Mouse (Mus musculus) left cerebral cortex, postnatal 25 days (tissue): ENCODE data around the gene Ssbp3. TPM values are rescaled to one million over a fixed set of nuclear protein-coding genes. Genes with fewer than 3 reads are reported as not detected.

ENCODE experiments used
- DNase-seq, 2 experiments: peaks; one replicate each; pipeline ENCODE4 v3.0.0; 2022; ENCODE audit warnings: low spot score in 2 of 2, mixed read lengths in 1 of 2
- intact Hi-C: fragments of 180-260 bp; cut with DNase I; formaldehyde crosslinking; loops from one replicate; pipeline ENCODE4 v1.15.1; 2025
- total RNA-seq, 2 experiments: library from RNA; stranded (reverse); gene quantifications; 2 replicates each; pipeline ENCODE4 v1.2.3; 2021

Gene Ssbp3
- total RNA-seq, 2 experiments from 2014 or later, result 138 to 157 TPM

- intact Hi-C loops, result no loop called here
- DNase-seq, result no peak
These were observed 92.7 kb downstream of the Ssbp3 start for GRCm38 (mm10) chr4:107003199-107003598.

GRCm38 (mm10) chr4:107003786-107004185 is 93.3 kb downstream of the Ssbp3 start:
- intact Hi-C loops, result no loop called here
- no peak for DNase-seq

- DNase-seq, result no peak
- intact Hi-C loops, result no loop called here
These were observed 93.8 kb downstream of the Ssbp3 start for GRCm38 (mm10) chr4:107004346-107004745.

- intact Hi-C loops, result no loop called here
These were observed 94.7 kb downstream of the Ssbp3 start for GRCm38 (mm10) chr4:107005166-107005565.

GRCm38 (mm10) chr4:107006229-107006628 is 95.7 kb downstream of the Ssbp3 start:
- intact Hi-C loops, result no loop called here
- DNase-seq, result no peak

More at GRCm38 (mm10) chr4:107005166-107005565, 94.7 kb downstream of the Ssbp3 start:
- no peak for DNase-seq

GRCm38 (mm10) chr4:107006807-107007206 is 96.3 kb downstream of the Ssbp3 start:
- no peak for DNase-seq
- intact Hi-C loops, result no loop called here

- DNase-seq, result no peak
- intact Hi-C loops, result no loop called here
These were observed 96.9 kb downstream of the Ssbp3 start for GRCm38 (mm10) chr4:107007359-107007758.

GRCm38 (mm10) chr4:107008161-107008560 is 97.7 kb downstream of the Ssbp3 start:
- no peak for DNase-seq
- intact Hi-C loops, result no loop called here

GRCm38 (mm10) chr4:107009548-107009947 is 99.0 kb downstream of the Ssbp3 start:
- intact Hi-C loops, result no loop called here

GRCm38 (mm10) chr4:107011325-107012004 is 101.0 kb downstream of the Ssbp3 start:
- intact Hi-C loops, result no loop called here
- no peak for DNase-seq

More at GRCm38 (mm10) chr4:107009548-107009947, 99.0 kb downstream of the Ssbp3 start:
- no peak for DNase-seq

GRCm38 (mm10) chr4:107012005-107012478 is 101.5 kb downstream of the Ssbp3 start:
- intact Hi-C loops, result no loop called here
- DNase-seq, result no peak

GRCm38 (mm10) chr4:107012574-107012973 is 102.1 kb downstream of the Ssbp3 start:
- intact Hi-C loops, result no loop called here
- DNase-seq, result no peak

GRCm38 (mm10) chr4:107013119-107013816 is 102.8 kb downstream of the Ssbp3 start:
- DNase-seq, result no peak
- intact Hi-C loops, result no loop called here

- intact Hi-C loops, result no loop called here
- no peak for DNase-seq
These were observed 103.3 kb downstream of the Ssbp3 start for GRCm38 (mm10) chr4:107013817-107014260.

GRCm38 (mm10) chr4:107015971-107016511 is 105.5 kb downstream of the Ssbp3 start:
- DNase-seq, result no peak
- intact Hi-C loops, result no loop called here

- intact Hi-C loops, result no loop called here
These were observed 106.8 kb downstream of the Ssbp3 start for GRCm38 (mm10) chr4:107017257-107017656.

GRCm38 (mm10) chr4:107018521-107018920 is 108.0 kb downstream of the Ssbp3 start:
- intact Hi-C loops, result no loop called here
- DNase-seq, result no peak

More at GRCm38 (mm10) chr4:107017257-107017656, 106.8 kb downstream of the Ssbp3 start:
- DNase-seq, result no peak

- intact Hi-C loops, result no loop called here
- DNase-seq, result peak; percentile 57 to 80
These were observed 108.5 kb downstream of the Ssbp3 start for GRCm38 (mm10) chr4:107019027-107019426.

- no peak for DNase-seq
- intact Hi-C loops, result no loop called here
These were observed 109.9 kb downstream of the Ssbp3 start for GRCm38 (mm10) chr4:107020287-107021000.

- DNase-seq, result no peak
- intact Hi-C loops, result no loop called here
These were observed 111.0 kb downstream of the Ssbp3 start for GRCm38 (mm10) chr4:107021464-107021863.
